Mouse (Mus musculus) testis, adult 2 months (tissue): ENCODE data around the gene Tigar.

ENCODE experiments used
- CTCF ChIP-seq: fragments of 200-500 bp; IDR thresholded peaks from 2 replicates; pipeline ENCODE4 v1.5.1; 2012; ENCODE audit warnings: low read depth, mild to moderate bottlenecking, inconsistent platforms, low read length, moderate library complexity; ENCODE audit not compliant: control insufficient read depth, insufficient read depth, insufficient replicate concordance
- POLR2A ChIP-seq: fragments of 200-500 bp; IDR thresholded peaks from 2 replicates; pipeline ENCODE4 v1.6.1; 2012; ENCODE audit warnings: low read depth, mild to moderate bottlenecking, inconsistent platforms, low read length, moderate library complexity; ENCODE audit not compliant: control insufficient read depth

GRCm38 (mm10) chr6:127130377-127130776 is 21.0 kb upstream of the Tigar start:
- TF ChIP-seq CTCF (no peak), POLR2A (no peak)
